Mouse (Mus musculus): ENCODE data around the gene Chic1. TPM values are rescaled to one million over a fixed set of nuclear protein-coding genes. Genes with fewer than 3 reads are reported as not detected.

Chic1 gene
- polyA plus RNA-seq, 1 experiment from 2014 or later = 8.4 TPM

GRCm38 (mm10) chrX:103368650-103369049, 12.4 kb downstream of the Chic1 start:
- no peak overlapping the region for H3K9ac ChIP-seq (replicated peaks)
- H3K9me3 ChIP-seq = no peaks in the 10 kb centered on the region
- no peaks in the 10 kb centered on the region for H3K36me3 ChIP-seq
- H3K27ac ChIP-seq = no peak overlapping the region
- 0 out of 2 replicates have a peak, but pooled peaks cover 3% of the 10 kb centered on the region for H3K4me1 ChIP-seq (replicated peaks)
- no peak overlapping the region for H3K4me3 ChIP-seq (replicated peaks)
- H3K4me2 ChIP-seq (replicated peaks) = no peak overlapping the region
- ATAC-seq = no peak
- WGBS = 57% methylated on average over 3 of the region's 3 CpGs
- peaks cover 55% of the 10 kb centered on the region for H3K27me3 ChIP-seq

- 82% methylated on average over 2 of the region's 2 CpGs for WGBS
- ATAC-seq = no peak
- H3K4me2 ChIP-seq (replicated peaks) = no peak overlapping the region
- no peaks in the 10 kb centered on the region for H3K9me3 ChIP-seq
- peaks cover 56% of the 10 kb centered on the region for H3K27me3 ChIP-seq
- no peak overlapping the region for H3K27ac ChIP-seq
- H3K9ac ChIP-seq (replicated peaks) = no peak overlapping the region
- H3K36me3 ChIP-seq = no peaks in the 10 kb centered on the region
- 0 out of 2 replicates have a peak, but pooled peaks cover 1% of the 10 kb centered on the region for H3K4me1 ChIP-seq (replicated peaks)
- H3K4me3 ChIP-seq (replicated peaks) = no peak overlapping the region
Measured at GRCm38 (mm10) chrX:103371221-103371620, 14.9 kb downstream of the Chic1 start.

GRCm38 (mm10) chrX:103371627-103372026, 15.4 kb downstream of the Chic1 start:
- H3K4me3 ChIP-seq (replicated peaks) = no peak overlapping the region
- no peaks in the 10 kb centered on the region for H3K9me3 ChIP-seq
- no peaks in the 10 kb centered on the region for H3K4me1 ChIP-seq (replicated peaks)
- no peaks in the 10 kb centered on the region for H3K36me3 ChIP-seq
- 35% methylated on average over 2 of the region's 2 CpGs for WGBS
- H3K27ac ChIP-seq = no peak overlapping the region
- no peak overlapping the region for H3K9ac ChIP-seq (replicated peaks)
- ATAC-seq = no peak
- H3K4me2 ChIP-seq (replicated peaks) = no peak overlapping the region
- H3K27me3 ChIP-seq = peaks cover 58% of the 10 kb centered on the region

DNA sequence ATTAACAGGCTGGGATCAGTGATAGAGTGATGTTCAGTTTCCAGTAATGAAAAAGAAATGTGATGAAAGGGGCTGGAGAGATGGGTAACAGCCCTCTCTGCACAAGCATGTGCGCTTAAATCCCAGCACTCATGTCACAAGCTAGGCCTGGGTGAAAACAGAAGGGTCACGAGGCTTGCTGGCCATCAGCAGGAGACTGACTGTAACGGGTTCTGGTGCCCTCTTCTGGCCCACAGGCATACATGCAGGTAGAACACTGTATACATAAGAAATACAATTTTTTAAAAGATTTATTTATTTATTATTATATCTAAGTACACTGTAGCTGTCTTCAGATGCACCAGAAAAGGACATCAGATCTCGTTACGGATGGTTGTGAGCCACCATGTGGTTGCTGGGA, 18.0 kb downstream of the Chic1 start:
- Histone ChIP-seq H3K9ac (replicated peaks) (no peak overlapping the region), H3K36me3 (no peaks in the 10 kb centered on the region), H3K27me3 (peaks cover 56% of the 10 kb centered on the region; the same call in 1 of the 2 replicates), H3K27ac (no peak overlapping the region), H3K4me3 (replicated peaks) (no peak overlapping the region), H3K9me3 (no peaks in the 10 kb centered on the region), H3K4me2 (replicated peaks) (no peak overlapping the region), H3K4me1 (replicated peaks) (no peaks in the 10 kb centered on the region)
- ATAC-seq = no peak
- WGBS = 59% methylated on average over 5 of the region's 5 CpGs

- H3K9ac ChIP-seq (replicated peaks) = no peak overlapping the region
- H3K27ac ChIP-seq = no peak overlapping the region
- no peak overlapping the region for H3K4me3 ChIP-seq (replicated peaks)
- H3K9me3 ChIP-seq = no peaks in the 10 kb centered on the region
- H3K36me3 ChIP-seq = no peaks in the 10 kb centered on the region
- 72% methylated on average over 3 of the region's 3 CpGs for WGBS
- H3K4me1 ChIP-seq (replicated peaks) = no peaks in the 10 kb centered on the region
- peaks cover 70% of the 10 kb centered on the region for H3K27me3 ChIP-seq
- no peak overlapping the region for H3K4me2 ChIP-seq (replicated peaks)
- ATAC-seq = no peak
Measured at GRCm38 (mm10) chrX:103384528-103384927, 28.3 kb downstream of the Chic1 start.

DNA sequence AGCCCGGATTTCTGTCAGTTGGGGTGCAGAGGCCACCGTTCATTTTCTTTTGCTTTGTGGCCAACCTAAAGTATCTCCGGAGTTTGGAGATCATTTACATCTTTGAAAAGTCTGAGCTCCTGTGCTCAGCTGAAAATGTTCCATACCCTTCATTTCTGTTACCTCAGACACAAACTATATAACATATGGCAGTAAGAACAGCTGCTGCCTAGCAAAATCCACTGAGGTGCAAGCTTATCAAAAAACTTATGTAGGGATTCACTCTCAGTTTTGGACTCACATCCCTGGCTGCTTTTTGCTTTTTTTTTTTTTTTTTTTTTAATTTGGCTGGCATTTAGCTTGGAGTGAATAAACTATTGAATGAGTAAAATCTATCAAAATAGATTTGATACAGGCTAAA, 31.9 kb downstream of the Chic1 start:
- ATAC-seq = no peak
- Histone ChIP-seq H3K4me1 (replicated peaks) (no peaks in the 10 kb centered on the region), H3K27me3 (peaks cover 55% of the 10 kb centered on the region), H3K4me3 (replicated peaks) (no peak overlapping the region), H3K36me3 (no peaks in the 10 kb centered on the region), H3K27ac (no peak overlapping the region), H3K4me2 (replicated peaks) (no peak overlapping the region), H3K9ac (replicated peaks) (no peak overlapping the region), H3K9me3 (no peaks in the 10 kb centered on the region)
- 89% methylated on average over 3 of the region's 3 CpGs for WGBS

GRCm38 (mm10) chrX:103393841-103394240, 37.6 kb downstream of the Chic1 start:
- no peak overlapping the region for H3K27ac ChIP-seq
- H3K4me2 ChIP-seq (replicated peaks) = no peak overlapping the region
- no peaks in the 10 kb centered on the region for H3K36me3 ChIP-seq
- WGBS = 80% methylated on average over 1 of the region's 1 CpGs
- ATAC-seq = no peak
- H3K9me3 ChIP-seq = no peaks in the 10 kb centered on the region
- H3K4me1 ChIP-seq (replicated peaks) = no peaks in the 10 kb centered on the region
- no peak overlapping the region for H3K9ac ChIP-seq (replicated peaks)
- H3K4me3 ChIP-seq (replicated peaks) = no peak overlapping the region
- H3K27me3 ChIP-seq = peaks cover 58% of the 10 kb centered on the region

- peaks cover 64% of the 10 kb centered on the region for H3K27me3 ChIP-seq
- no peaks in the 10 kb centered on the region for H3K9me3 ChIP-seq
- no peaks in the 10 kb centered on the region for H3K4me1 ChIP-seq (replicated peaks)
- H3K36me3 ChIP-seq = no peaks in the 10 kb centered on the region
- no peak overlapping the region for H3K9ac ChIP-seq (replicated peaks)
- no peak for ATAC-seq
- no peak overlapping the region for H3K4me2 ChIP-seq (replicated peaks)
- 40% methylated on average over 13 of the region's 13 CpGs for WGBS
- H3K4me3 ChIP-seq (replicated peaks) = no peak overlapping the region
- H3K27ac ChIP-seq = no peak overlapping the region
Measured at GRCm38 (mm10) chrX:103405021-103405420, 48.7 kb downstream of the Chic1 start.

GRCm38 (mm10) chrX:103414167-103414566, 57.9 kb downstream of the Chic1 start, which contains the start of gene Tsx:
Tsx (plus strand) TSS chrX:103414467.
- 83% methylated on average over 5 of the region's 5 CpGs for WGBS
- no peaks in the 10 kb centered on the region for H3K9me3 ChIP-seq
- H3K36me3 ChIP-seq = no peaks in the 10 kb centered on the region
- no peak within 1 kb of the TSS for H3K9ac ChIP-seq (replicated peaks)
- H3K4me2 ChIP-seq (replicated peaks) = no peak within 1 kb of the TSS
- no peaks in the 10 kb centered on the region for H3K4me1 ChIP-seq (replicated peaks)
- H3K4me3 ChIP-seq (replicated peaks) = no peak within 1 kb of the TSS
- no peak within 1 kb of the TSS for H3K27ac ChIP-seq
- ATAC-seq = no peak
- H3K27me3 ChIP-seq = peaks cover 73% of the 10 kb centered on the region

DNA sequence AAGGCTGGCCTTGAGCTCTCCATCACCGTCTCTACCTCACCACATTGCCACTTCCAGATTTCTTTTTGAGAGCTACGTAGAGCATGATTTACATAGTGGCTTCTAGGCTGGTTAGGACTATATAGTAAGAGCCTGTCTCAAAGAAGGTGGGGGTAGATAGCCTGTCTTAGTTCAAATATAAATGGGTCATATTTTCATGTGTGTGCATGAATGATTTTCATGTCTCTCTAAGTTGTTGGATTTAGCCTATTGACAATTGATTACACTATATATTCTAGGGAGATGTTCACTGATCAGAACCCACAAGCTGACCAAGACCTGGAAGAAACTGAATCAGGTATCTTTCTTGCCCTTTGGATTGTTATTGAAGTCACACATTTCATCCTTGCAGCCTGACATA, 65.4 kb downstream of the Chic1 start, which contains the start of gene Gm26992:
TSS of gene Gm26992 (plus strand) at position 301 of the 400 bp plus-strand sequence.
- Histone ChIP-seq H3K9me3 (no peaks in the 10 kb centered on the region), H3K9ac (replicated peaks) (no peak within 1 kb of the TSS), H3K36me3 (no peaks in the 10 kb centered on the region), H3K4me1 (replicated peaks) (no peaks in the 10 kb centered on the region), H3K27ac (no peak within 1 kb of the TSS), H3K27me3 (peaks cover 56% of the 10 kb centered on the region), H3K4me2 (replicated peaks) (no peak within 1 kb of the TSS), H3K4me3 (replicated peaks) (no peak within 1 kb of the TSS)
- WGBS = 80% methylated on average over 2 of the region's 2 CpGs
- no peak for ATAC-seq

DNA sequence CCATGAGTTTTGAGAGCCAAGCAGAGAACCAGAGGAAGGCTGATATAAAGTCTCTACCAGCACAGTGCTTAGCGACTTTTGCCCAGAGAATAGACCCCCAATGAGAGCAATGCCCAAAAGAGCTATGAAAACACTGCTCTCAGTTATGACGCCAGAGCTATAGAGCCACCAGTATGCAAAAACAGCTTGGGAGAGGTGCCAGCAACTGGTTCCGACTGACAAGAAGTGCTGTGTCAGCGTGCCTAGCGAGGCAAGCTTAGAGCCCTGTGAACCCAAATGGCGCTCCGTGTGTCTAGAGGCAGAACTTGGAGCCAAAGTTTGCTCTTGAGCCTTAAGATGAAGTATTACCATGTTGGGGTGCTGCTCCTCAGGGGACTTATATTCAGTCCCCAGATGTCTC, 71.4 kb downstream of the Chic1 start:
- no peak overlapping the region for H3K27ac ChIP-seq
- no peak overlapping the region for H3K4me3 ChIP-seq (replicated peaks)
- 78% methylated on average over 7 of the region's 7 CpGs for WGBS
- H3K4me1 ChIP-seq (replicated peaks) = no peaks in the 10 kb centered on the region
- no peaks in the 10 kb centered on the region for H3K9me3 ChIP-seq
- H3K4me2 ChIP-seq (replicated peaks) = no peak overlapping the region
- no peaks in the 10 kb centered on the region for H3K36me3 ChIP-seq
- peaks cover 44% of the 10 kb centered on the region for H3K27me3 ChIP-seq
- H3K9ac ChIP-seq (replicated peaks) = no peak overlapping the region
- no peak for ATAC-seq

GRCm38 (mm10) chrX:103432293-103432692, 76.0 kb downstream of the Chic1 start:
- Histone ChIP-seq H3K27me3 (peaks cover 56% of the 10 kb centered on the region), H3K27ac (no peak overlapping the region), H3K36me3 (no peaks in the 10 kb centered on the region), H3K9ac (replicated peaks) (no peak overlapping the region), H3K4me3 (replicated peaks) (no peak overlapping the region), H3K4me1 (replicated peaks) (no peaks in the 10 kb centered on the region), H3K9me3 (no peaks in the 10 kb centered on the region), H3K4me2 (replicated peaks) (no peak overlapping the region)
- no peak for ATAC-seq
- WGBS = 73% methylated on average over 7 of the region's 7 CpGs

DNA sequence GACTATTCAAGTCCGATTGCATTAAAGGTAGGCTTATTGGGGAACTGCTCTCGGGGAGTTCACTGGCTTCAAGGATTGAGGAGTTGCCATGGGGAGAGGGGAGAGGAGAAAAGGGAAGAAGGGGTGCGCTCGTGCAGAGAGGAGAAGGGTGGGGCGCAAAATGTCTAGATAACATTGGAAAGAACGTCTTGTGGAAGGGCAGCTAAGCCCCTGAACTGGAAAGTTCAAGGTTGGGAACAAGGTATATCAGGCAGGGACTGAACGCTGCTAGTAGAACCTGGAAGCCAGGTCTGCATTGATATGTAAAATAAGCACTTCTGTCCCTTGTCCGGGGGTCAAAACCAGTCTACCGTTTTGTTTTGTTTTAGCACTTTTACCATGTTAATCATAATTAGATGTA, 81.7 kb downstream of the Chic1 start:
- Histone ChIP-seq H3K4me2 (replicated peaks) (no peak overlapping the region), H3K4me1 (replicated peaks) (no peaks in the 10 kb centered on the region), H3K27me3 (peaks cover 64% of the 10 kb centered on the region), H3K9me3 (no peaks in the 10 kb centered on the region), H3K27ac (no peak overlapping the region), H3K36me3 (no peaks in the 10 kb centered on the region), H3K4me3 (replicated peaks) (no peak overlapping the region), H3K9ac (replicated peaks) (no peak overlapping the region)
- 12% methylated on average over 9 of the region's 9 CpGs for WGBS
- no peak for ATAC-seq
